10 mouse cellular contexts compared by ENCODE assay signal in genomic region chr9:98130849-98131248, GRCm38 (mm10).
DNase-seq lines count a peak whose midpoint lies in the region; ATAC-seq lines count a peak whose summit lies in the region.
"Had no signal": no experiment of that assay in that cellular context is flagged by ENCODE, and none has a peak within 500 bp of the region (broad histone marks: within the 10 kb centered on the region; RNA-seq: fewer than 3 reads in every experiment).

No protein-coding gene starts in this region.

- H3K4me2 ChIP-seq in midbrain, embryonic 16.5 days (ENCODE audit: low read length), result no peak overlapping the region
- H3K4me2 ChIP-seq in midbrain, embryonic 11.5 days, result no peak overlapping the region
- H3K4me2 ChIP-seq: midbrain, embryonic 12.5 days had no signal

- H3K4me3 ChIP-seq in midbrain, embryonic 16.5 days (ENCODE audit: low read depth, low read length), result no peak overlapping the region
- no peak overlapping the region for H3K4me3 ChIP-seq in midbrain, embryonic 11.5 days (ENCODE audit: low read depth, low read length)
- H3K4me3 ChIP-seq: erythroblast, embryonic 14.5 days; midbrain, embryonic 12.5 days had no signal

- WGBS in midbrain, embryonic 16.5 days, result 46% methylated on average over 5 of the region's 5 CpGs
- 88% methylated on average over 5 of the region's 5 CpGs for WGBS in midbrain, embryonic 11.5 days

- ATAC-seq in midbrain, embryonic 16.5 days, result peak; percentile 60; the same call in 1 of the 2 replicates
- no peak for ATAC-seq in midbrain, embryonic 11.5 days (ENCODE audit: low FRiP score)
- no peak for ATAC-seq in activated CD4-positive, CD25-positive, alpha-beta regulatory T cell, adult 4 months
- no peak for ATAC-seq in megakaryocyte, adult 5-6 weeks (ENCODE audit: poor library complexity, severe bottlenecking)

- no peak overlapping the region for H3K9ac ChIP-seq in midbrain, embryonic 16.5 days (ENCODE audit: low read depth, low read length)
- no peak overlapping the region for H3K9ac ChIP-seq in midbrain, embryonic 11.5 days (ENCODE audit: low read length)
- H3K9ac ChIP-seq: midbrain, embryonic 12.5 days had no signal

- no peak overlapping the region for H3K27ac ChIP-seq in midbrain, embryonic 16.5 days (ENCODE audit: low read length)
- no peak overlapping the region for H3K27ac ChIP-seq in midbrain, embryonic 11.5 days (ENCODE audit: low read depth, low read length)
- H3K27ac ChIP-seq: midbrain, embryonic 12.5 days had no signal

- no peaks in the 10 kb centered on the region for H3K9me3 ChIP-seq in midbrain, embryonic 16.5 days (replicated peaks; ENCODE audit: control insufficient read depth, low read length, poor library complexity, severe bottlenecking)
- no peaks in the 10 kb centered on the region for H3K9me3 ChIP-seq in midbrain, embryonic 11.5 days (ENCODE audit: control insufficient read depth, low read length)
- H3K9me3 ChIP-seq: midbrain, embryonic 12.5 days had no signal

- no peaks in the 10 kb centered on the region for H3K27me3 ChIP-seq in midbrain, embryonic 16.5 days (ENCODE audit: control insufficient read depth, insufficient read depth, low read depth, low read length)
- H3K27me3 ChIP-seq in midbrain, embryonic 11.5 days (ENCODE audit: control insufficient read depth, insufficient read depth, low read length), result no peaks in the 10 kb centered on the region
- H3K27me3 ChIP-seq: midbrain, embryonic 12.5 days had no signal

- H3K4me1 ChIP-seq in midbrain, embryonic 16.5 days (ENCODE audit: control insufficient read depth, insufficient read depth, low read length), result no peaks in the 10 kb centered on the region
- no peaks in the 10 kb centered on the region for H3K4me1 ChIP-seq in midbrain, embryonic 11.5 days (ENCODE audit: control insufficient read depth, insufficient read depth, low read length)
- H3K4me1 ChIP-seq: midbrain, embryonic 12.5 days had no signal

- DNase-seq in midbrain, embryonic 11.5 days (ENCODE audit: low spot score, missing footprints), result no peak
- peak; percentile 82 to 85 for DNase-seq in frontal cortex, adult 2 months (ENCODE audit: extremely low spot score in 1 of 2, low spot score in 1 of 2)
- peak; percentile 70 to 87 for DNase-seq in left cerebral cortex, adult 18-20 months (ENCODE audit: low spot score in 2 of 2)
- DNase-seq in telencephalon, adult 2 months (ENCODE audit: low read depth, low spot score), result peak; percentile 91
- no peak for DNase-seq in lung, postnatal 4 days

- no peaks in the 10 kb centered on the region for H3K36me3 ChIP-seq in midbrain, embryonic 16.5 days (ENCODE audit: control insufficient read depth, insufficient read depth, low read length)
- H3K36me3 ChIP-seq in midbrain, embryonic 11.5 days (ENCODE audit: control insufficient read depth, insufficient read depth, low read length), result no peaks in the 10 kb centered on the region
- H3K36me3 ChIP-seq: midbrain, embryonic 12.5 days had no signal

Comparison
In these comparisons a context has a peak if more than half of its experiments do, and no peak if none do; other contexts are left out.
1. DNase-seq: peak in frontal cortex, adult 2 months (2 of 2), left cerebral cortex, adult 18-20 months (2 of 2) and telencephalon, adult 2 months (single experiment); none in midbrain, embryonic 11.5 days (single experiment) and lung, postnatal 4 days (0 of 2).